Mouse (Mus musculus) limb, embryonic 12.5 days (tissue): ENCODE data around the gene M1ap. TPM values are rescaled to one million over a fixed set of nuclear protein-coding genes. Genes with fewer than 3 reads are reported as not detected.

Experiments used
- ATAC-seq: fragments of 200-750 bp; cut with Nextera tagmentation; 2 replicates; pipeline ENCODE4 v1.8.0; 2017; ENCODE audit warnings: low read depth, moderate TSS enrichment; ENCODE audit not compliant: insufficient number of reproducible peaks, insufficient read depth, low FRiP score, low TSS enrichment
- H3K27ac ChIP-seq: fragments of 300-500 bp; sonication (generic); 2 replicates; pipeline ENCODE4 v1.5.1; 2016; ENCODE audit warnings: mild to moderate bottlenecking, moderate library complexity
- H3K27me3 ChIP-seq: fragments of 300-500 bp; sonication (generic); 2 replicates; pipeline ENCODE4 v1.6.1; 2016; ENCODE audit warnings: mild to moderate bottlenecking, moderate library complexity
- H3K36me3 ChIP-seq: fragments of 300-500 bp; sonication (generic); 2 replicates; pipeline ENCODE4 v1.6.1; 2016; ENCODE audit warnings: mild to moderate bottlenecking, moderate library complexity
- H3K4me1 ChIP-seq: fragments of 300-500 bp; sonication (generic); replicated peaks from 2 replicates; pipeline ENCODE4 v1.6.1; 2016
- H3K4me2 ChIP-seq: fragments of 300-500 bp; sonication (generic); 2 replicates; pipeline ENCODE4 v1.6.1; 2016; ENCODE audit warnings: mild to moderate bottlenecking, moderate library complexity
- H3K4me3 ChIP-seq: fragments of 300-500 bp; sonication (generic); replicated peaks from 2 replicates; pipeline ENCODE4 v1.5.1; 2016; ENCODE audit warnings: mild to moderate bottlenecking
- H3K9ac ChIP-seq: fragments of 300-500 bp; sonication (generic); replicated peaks from 2 replicates; pipeline ENCODE4 v1.6.1; 2016; ENCODE audit warnings: mild to moderate bottlenecking, moderate library complexity
- H3K9me3 ChIP-seq: fragments of 300-500 bp; sonication (generic); 2 replicates; pipeline ENCODE4 v1.6.1; 2016; ENCODE audit warnings: mild to moderate bottlenecking, moderate library complexity
- WGBS: fragments of 180-500 bp; shearing (Covaris S2); methylation state at CpG from one replicate; pipeline ENCODE4 v1.1.7; 2016; 5-methylcytosine and 5-hydroxymethylcytosine counted together
- polyA plus RNA-seq: library from polyadenylated mRNA; unstranded; fragments of >200 nt; fragmentation: Nextera tagmentation; extraction: Ambion mirVana; gene quantifications from 2 replicates; pipeline ENCODE4 v1.2.1, GENCODE M21; 2016

Gene M1ap
- polyA plus RNA-seq, 1 experiment from 2014 or later, result 0.20 TPM

DNA sequence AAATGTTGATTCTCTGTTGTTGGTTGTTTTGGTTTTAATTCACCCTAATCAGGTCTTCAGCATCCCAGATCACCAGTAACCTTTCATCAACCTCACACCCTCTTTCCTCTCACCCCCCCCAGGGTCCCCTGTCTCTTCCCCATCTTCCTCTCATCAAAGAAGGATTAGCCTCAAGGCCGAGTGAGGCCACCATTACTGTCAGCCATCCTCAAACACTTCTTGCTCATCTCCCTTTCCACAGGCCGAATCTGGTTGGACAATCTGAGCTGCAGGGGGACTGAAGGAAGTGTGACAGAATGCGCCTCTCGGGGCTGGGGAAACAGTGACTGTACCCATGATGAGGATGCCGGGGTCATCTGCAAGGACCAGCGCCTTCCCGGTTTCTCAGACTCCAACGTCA, 90.5 kb downstream of the M1ap start:
- Histone ChIP-seq H3K4me3 (no peak overlapping the region), H3K36me3 (peaks cover 11% of the 10 kb centered on the region; the same call in 1 of the 2 replicates), H3K4me2 (no peak overlapping the region), H3K9me3 (no peaks in the 10 kb centered on the region), H3K4me1 (peaks cover 25% of the 10 kb centered on the region), H3K9ac (no peak overlapping the region), H3K27me3 (peaks cover 9% of the 10 kb centered on the region), H3K27ac (no peak overlapping the region)
- no peak for ATAC-seq
- WGBS, result 81% methylated on average over 8 of the region's 8 CpGs

DNA sequence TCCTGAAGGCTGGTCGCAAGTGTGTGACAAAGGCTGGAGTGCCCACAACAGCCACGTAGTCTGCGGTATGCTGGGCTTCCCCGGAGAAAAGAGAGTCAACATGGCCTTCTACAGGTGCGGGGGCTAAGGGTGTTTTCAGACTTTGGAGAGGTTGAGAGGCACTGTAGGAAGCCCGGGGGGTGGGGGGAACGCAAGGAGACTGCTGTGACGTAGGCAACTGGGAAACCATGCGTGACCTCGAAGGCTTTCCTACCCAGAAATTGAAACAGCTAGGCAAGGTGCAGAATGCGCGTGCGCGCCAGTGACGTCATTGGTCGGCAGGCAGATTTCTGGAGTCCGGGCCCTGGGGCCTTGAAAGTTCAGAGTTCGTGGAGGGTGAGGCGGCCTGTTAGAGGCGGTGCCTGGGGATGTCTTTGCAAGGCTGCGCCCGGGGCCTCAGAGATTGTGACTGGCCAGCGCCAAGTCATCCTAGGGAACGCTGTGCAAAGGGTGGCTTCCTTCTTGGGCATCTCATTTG, 91.9 kb downstream of the M1ap start:
- Histone ChIP-seq H3K4me2 (peak overlapping the region; percentile 57), H3K9me3 (no peaks in the 10 kb centered on the region), H3K9ac (peak overlapping the region; percentile 44; the same call in 1 of the 2 replicates), H3K27ac (no peak overlapping the region), H3K27me3 (peaks cover 4% of the 10 kb centered on the region; the same call in 1 of the 2 replicates), H3K4me1 (peaks cover 21% of the 10 kb centered on the region), H3K4me3 (peak overlapping the region; percentile 29), H3K36me3 (peaks cover 11% of the 10 kb centered on the region; the same call in 1 of the 2 replicates)
- peak; percentile 17; the same call in 1 of the 2 replicates for ATAC-seq
- WGBS, result 11% methylated on average over 24 of the region's 24 CpGs

DNA sequence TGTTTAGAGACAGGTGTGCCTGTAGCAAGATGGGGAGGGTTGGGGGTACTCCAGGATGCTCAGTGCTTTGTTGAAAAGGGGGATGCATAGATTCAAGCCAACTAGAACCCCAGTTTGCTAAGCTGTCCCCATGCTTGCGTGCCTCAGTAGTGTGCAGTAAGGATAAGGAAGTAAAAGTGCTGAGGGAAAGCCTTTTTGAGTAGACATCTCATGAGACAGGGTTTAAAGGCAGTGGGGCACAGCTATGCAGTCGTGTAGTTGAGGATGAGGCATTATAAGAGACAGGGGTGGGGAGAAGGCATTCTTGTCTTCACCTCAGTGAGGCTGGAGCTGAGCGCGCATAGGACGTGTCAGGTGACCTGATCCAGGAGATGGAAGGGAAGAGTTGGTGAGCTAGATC, 93.9 kb downstream of the M1ap start:
- H3K27ac ChIP-seq, result no peak overlapping the region
- WGBS, result 82% methylated on average over 5 of the region's 5 CpGs
- peaks cover 4% of the 10 kb centered on the region; the same call in 1 of the 2 replicates for H3K27me3 ChIP-seq
- H3K9me3 ChIP-seq, result no peaks in the 10 kb centered on the region
- no peak overlapping the region for H3K9ac ChIP-seq
- no peak overlapping the region for H3K4me2 ChIP-seq
- H3K4me1 ChIP-seq, result peaks cover 9% of the 10 kb centered on the region
- ATAC-seq, result no peak
- H3K36me3 ChIP-seq, result peaks cover 15% of the 10 kb centered on the region; the same call in 1 of the 2 replicates
- H3K4me3 ChIP-seq, result no peak overlapping the region

DNA sequence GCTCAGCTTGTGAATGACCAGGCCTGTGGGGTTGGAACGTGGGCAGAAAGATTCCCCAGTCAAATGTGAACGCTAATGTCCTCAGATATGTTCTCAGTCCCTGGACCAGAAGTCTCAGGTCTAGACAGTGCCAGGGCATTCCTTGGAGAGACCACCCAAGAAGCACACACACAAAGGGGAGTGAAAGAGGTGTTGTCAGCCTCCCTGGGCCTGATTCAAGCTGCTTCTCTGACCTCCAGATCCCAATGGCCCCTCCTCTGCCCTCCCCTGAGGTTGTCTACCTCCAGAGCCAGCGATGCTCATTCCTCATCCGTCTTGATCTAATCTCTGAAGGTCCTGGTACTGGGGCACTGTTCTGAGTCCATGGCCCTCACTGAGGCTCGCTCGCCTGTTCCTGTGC, 96.9 kb downstream of the M1ap start:
- no peak overlapping the region for H3K9ac ChIP-seq
- H3K9me3 ChIP-seq, result no peaks in the 10 kb centered on the region
- peaks cover 17% of the 10 kb centered on the region; the same call in 1 of the 2 replicates for H3K36me3 ChIP-seq
- H3K4me3 ChIP-seq, result no peak overlapping the region
- no peak for ATAC-seq
- no peaks in the 10 kb centered on the region; the same call in 1 of the 2 replicates for H3K27me3 ChIP-seq
- no peak overlapping the region for H3K27ac ChIP-seq
- WGBS, result 65% methylated on average over 6 of the region's 6 CpGs
- H3K4me2 ChIP-seq, result no peak overlapping the region
- H3K4me1 ChIP-seq, result peaks cover 4% of the 10 kb centered on the region; the same call in 1 of the 2 replicates

DNA sequence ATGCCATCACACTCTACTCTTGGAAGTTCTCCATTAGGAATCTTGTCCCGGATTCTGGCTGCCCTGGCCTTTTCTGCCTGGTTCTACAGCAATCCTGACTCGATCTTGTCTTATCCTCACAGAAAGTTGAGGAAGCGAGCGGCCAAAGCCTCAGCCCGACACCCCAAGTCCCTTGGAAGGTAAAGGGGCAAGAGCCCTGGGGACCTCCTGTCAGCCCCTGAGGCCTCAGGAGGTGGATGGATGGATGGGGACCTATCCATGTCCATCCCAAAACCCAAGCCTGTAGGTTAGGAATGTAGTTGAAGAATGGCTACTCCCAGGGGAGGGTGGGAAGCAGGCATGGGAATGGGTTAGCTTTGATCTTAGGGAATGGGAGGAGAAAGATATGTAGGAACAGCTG, 97.3 kb downstream of the M1ap start:
- Histone ChIP-seq H3K27me3 (no peaks in the 10 kb centered on the region; the same call in 1 of the 2 replicates), H3K4me1 (no peaks in the 10 kb centered on the region), H3K4me2 (no peak overlapping the region), H3K9ac (no peak overlapping the region), H3K9me3 (no peaks in the 10 kb centered on the region), H3K4me3 (no peak overlapping the region), H3K36me3 (peaks cover 21% of the 10 kb centered on the region; the same call in 1 of the 2 replicates), H3K27ac (no peak overlapping the region)
- no peak for ATAC-seq
- WGBS, result 85% methylated on average over 5 of the region's 5 CpGs

DNA sequence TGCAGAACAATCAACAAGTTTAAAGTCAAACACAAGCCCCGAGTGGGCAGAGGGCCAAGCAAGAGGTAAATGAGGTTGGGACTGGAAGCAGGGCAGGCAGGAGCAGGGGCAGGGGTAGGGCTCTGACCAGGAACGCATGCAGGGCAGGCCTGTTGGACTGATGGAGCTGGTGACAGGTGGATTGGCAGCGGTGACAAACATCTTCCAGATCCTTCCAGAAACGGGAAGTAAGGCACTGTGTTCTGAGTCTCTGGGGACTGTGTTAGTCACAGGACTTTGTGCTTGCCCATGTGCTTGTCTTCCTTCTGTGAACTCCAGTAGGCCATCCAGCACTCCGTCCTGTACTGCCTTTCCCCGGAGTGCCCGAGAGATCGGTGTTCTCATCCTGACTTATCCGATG, 98.0 kb downstream of the M1ap start:
- Histone ChIP-seq H3K27ac (no peak overlapping the region), H3K4me1 (no peaks in the 10 kb centered on the region), H3K27me3 (no peaks in the 10 kb centered on the region; the same call in 1 of the 2 replicates), H3K36me3 (peaks cover 25% of the 10 kb centered on the region; the same call in 1 of the 2 replicates), H3K9me3 (no peaks in the 10 kb centered on the region), H3K4me2 (no peak overlapping the region), H3K4me3 (no peak overlapping the region), H3K9ac (no peak overlapping the region)
- ATAC-seq, result no peak
- 78% methylated on average over 9 of the region's 9 CpGs for WGBS

DNA sequence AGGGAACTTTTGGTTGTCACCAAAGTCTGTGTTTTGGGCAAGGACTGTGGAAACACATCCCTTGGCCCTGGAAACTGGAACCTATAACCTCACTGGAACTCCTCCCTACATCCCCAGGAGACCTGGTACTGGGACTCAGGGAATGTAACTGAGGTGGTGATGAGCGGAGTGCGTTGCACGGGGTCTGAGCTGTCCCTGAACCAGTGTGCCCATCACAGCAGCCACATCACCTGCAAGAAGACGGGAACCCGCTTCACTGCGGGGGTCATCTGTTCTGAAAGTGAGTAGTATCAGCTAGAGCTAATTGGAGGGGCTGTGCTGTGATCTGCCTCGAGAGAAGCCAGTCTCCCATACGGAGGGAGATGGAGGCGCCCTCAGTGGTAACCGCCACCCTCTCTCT, 102.7 kb downstream of the M1ap start:
- 66% methylated on average over 10 of the region's 10 CpGs for WGBS
- no peak overlapping the region for H3K4me2 ChIP-seq
- no peak for ATAC-seq
- H3K9me3 ChIP-seq, result no peaks in the 10 kb centered on the region
- H3K9ac ChIP-seq, result no peak overlapping the region
- peaks cover 38% of the 10 kb centered on the region for H3K36me3 ChIP-seq
- H3K4me1 ChIP-seq, result peaks cover 13% of the 10 kb centered on the region
- H3K4me3 ChIP-seq, result no peak overlapping the region
- H3K27ac ChIP-seq, result no peak overlapping the region
- H3K27me3 ChIP-seq, result no peaks in the 10 kb centered on the region; the same call in 1 of the 2 replicates

DNA sequence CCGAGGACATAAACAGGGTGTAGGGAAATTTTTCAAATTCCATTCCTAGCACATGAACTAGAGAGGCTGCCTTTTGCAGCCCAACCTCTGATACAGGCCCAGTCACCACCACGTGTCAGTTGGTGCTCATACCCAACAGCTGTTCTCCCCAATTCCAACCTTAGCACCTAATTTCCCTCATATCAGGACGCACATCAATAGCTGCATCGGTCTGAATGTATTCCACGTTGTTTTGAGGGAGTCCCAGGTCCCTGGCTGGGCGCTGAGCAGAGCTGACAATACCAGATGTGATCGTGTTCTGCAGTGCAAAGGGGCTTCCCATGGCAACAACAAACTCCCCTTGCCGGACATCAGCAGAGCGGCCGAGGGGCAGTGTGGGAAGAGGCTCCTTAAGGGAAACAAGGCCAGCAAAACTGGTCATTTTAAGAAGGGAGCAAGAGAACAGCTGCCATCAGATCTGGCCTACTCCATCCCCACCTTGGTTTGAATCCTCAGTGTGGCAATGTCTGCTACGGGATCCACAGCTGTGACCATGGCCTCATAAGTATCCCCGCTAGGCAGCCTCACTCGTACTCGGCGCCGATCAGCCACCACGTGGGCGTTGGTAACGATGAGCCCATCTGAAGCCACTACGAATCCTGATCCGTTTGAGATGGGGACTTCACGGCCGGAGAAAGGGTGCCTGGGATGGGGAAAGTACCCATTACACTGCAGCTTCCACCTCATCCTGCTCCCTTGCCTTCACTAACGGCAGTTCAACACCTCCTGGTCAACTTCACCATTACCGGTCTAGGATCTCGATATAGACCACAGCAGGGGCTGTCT, 106.6 kb downstream of the M1ap start:
- Histone ChIP-seq H3K9me3 (no peaks in the 10 kb centered on the region), H3K27ac (peak overlapping the region; percentile 93), H3K27me3 (no peaks in the 10 kb centered on the region), H3K9ac (peak overlapping the region; percentile 88), H3K36me3 (peaks cover 56% of the 10 kb centered on the region), H3K4me1 (peaks cover 23% of the 10 kb centered on the region), H3K4me3 (peak overlapping the region; percentile 97), H3K4me2 (peak overlapping the region; percentile 73)
- ATAC-seq, result no peak
- 1% methylated on average over 26 of the region's 26 CpGs for WGBS

DNA sequence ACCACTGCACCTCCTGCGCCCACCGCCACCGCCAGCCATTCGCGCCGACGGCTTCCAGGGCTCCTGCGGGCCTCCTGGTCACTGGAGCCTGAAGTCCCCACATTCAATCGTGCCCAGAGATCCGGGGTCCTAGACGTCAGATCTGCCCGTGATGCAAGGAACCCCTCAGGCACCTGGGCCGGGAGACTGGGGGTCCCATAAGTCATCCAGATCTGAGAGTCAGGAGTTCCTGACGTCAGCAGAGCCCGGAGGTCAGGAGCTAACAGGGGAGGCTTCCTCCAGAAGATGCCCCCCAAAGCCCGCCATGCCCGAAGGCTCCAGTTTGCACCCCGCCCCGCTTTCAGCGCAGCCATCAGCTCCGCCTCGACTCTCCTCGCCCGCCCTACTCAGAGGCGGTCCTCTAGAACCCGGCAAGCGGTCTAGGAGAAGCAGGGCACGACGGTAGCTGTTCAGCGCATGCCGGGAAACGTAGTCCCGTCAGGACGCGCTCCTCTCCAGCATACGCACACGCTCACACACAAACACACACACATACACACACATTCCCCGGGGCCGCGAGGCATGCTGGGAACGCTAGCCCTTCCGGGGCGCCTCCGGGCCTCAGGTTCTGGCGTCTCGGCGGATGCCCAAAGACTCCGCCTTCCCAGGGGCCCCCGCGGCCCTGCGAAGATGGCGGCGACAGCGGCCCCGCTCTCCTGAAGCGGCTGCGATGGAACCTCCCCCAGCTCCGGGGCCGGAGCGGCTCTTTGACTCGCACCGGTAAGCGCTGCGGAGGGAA, 107.6 kb downstream of the M1ap start, which contains the start of gene Aup1:
Gene Aup1 (plus strand): TSS at position 448 of the 778 bp plus-strand sequence.
- Histone ChIP-seq H3K9me3 (no peaks in the 10 kb centered on the region), H3K4me3 (peak within 1 kb of the TSS; percentile 97), H3K9ac (peak within 1 kb of the TSS; percentile 88), H3K27me3 (peaks cover 7% of the 10 kb centered on the region; the same call in 1 of the 2 replicates), H3K36me3 (peaks cover 48% of the 10 kb centered on the region), H3K4me1 (peaks cover 23% of the 10 kb centered on the region), H3K27ac (peak within 1 kb of the TSS; percentile 93), H3K4me2 (peak within 1 kb of the TSS; percentile 73)
- WGBS, result under 1% methylated on average over 63 of the region's 64 CpGs
- peak; percentile 93 for ATAC-seq

DNA sequence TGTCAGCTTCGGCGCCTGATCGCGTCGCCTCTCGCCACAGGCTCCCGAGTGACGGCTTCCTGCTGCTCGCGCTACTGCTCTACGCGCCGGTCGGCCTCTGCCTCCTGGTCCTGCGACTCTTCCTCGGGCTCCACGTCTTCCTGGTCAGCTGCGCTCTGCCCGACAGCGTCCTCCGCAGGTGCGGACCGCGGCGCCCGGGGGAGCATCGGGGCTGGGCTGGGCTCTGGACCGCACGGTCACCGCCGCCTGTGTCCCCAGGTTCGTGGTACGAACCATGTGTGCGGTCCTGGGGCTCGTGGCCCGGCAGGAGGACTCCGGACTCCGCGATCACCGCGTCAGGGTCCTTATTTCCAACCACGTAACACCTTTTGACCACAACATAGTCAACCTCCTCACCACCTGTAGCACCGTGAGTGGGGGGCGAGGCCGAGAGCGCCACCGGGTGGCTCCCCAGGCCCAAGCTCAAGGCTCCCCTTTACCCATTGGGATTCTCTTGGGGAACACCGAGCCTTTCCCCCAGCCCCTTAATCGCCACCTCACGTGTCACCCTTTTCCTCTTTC, 108.2 kb downstream of the M1ap start, which contains the start of gene Htra2:
Gene Htra2 (minus strand): TSS at position 403 of the 561 bp plus-strand sequence.
- Histone ChIP-seq H3K9me3 (no peaks in the 10 kb centered on the region), H3K27ac (peak within 1 kb of the TSS; percentile 93), H3K4me2 (peak within 1 kb of the TSS; percentile 73), H3K4me3 (peak within 1 kb of the TSS; percentile 97), H3K27me3 (peaks cover 11% of the 10 kb centered on the region), H3K36me3 (peaks cover 45% of the 10 kb centered on the region), H3K4me1 (peaks cover 23% of the 10 kb centered on the region), H3K9ac (peak within 1 kb of the TSS; percentile 88)
- WGBS, result under 1% methylated on average over 49 of the region's 50 CpGs
- ATAC-seq, result peak; percentile 4; the same call in 1 of the 2 replicates
